Mouse (Mus musculus) kidney, embryonic 15.5 days (tissue): Measurements from ENCODE around the gene Rasa2. TPM values are rescaled to one million over a fixed set of nuclear protein-coding genes. Genes with fewer than 3 reads are reported as not detected.
"Not testable (repeated sequence)": the region's sequence is repeated elsewhere in the genome, so short reads cannot be mapped to it uniquely, and the experiment has no call there.

Experiments used
- ATAC-seq: fragments of 200-750 bp; cut with Nextera tagmentation; replicated peaks from 2 replicates; pipeline ENCODE4 v1.8.0; 2017; ENCODE audit warnings: moderate TSS enrichment; ENCODE audit not compliant: low FRiP score
- H3K27ac ChIP-seq: fragments of 300-500 bp; sonication (generic); 2 replicates; pipeline ENCODE4 v1.5.1; 2015; ENCODE audit warnings: mild to moderate bottlenecking, inconsistent platforms
- H3K27me3 ChIP-seq: fragments of 300-500 bp; sonication (generic); 2 replicates; pipeline ENCODE4 v1.6.1; 2015; ENCODE audit warnings: inconsistent platforms
- H3K36me3 ChIP-seq: fragments of 300-500 bp; sonication (generic); 2 replicates; pipeline ENCODE4 v1.6.1; 2015; ENCODE audit warnings: inconsistent platforms
- H3K4me1 ChIP-seq: fragments of 300-500 bp; sonication (generic); 2 replicates; pipeline ENCODE4 v1.6.1; 2015; ENCODE audit warnings: inconsistent platforms
- H3K4me2 ChIP-seq: fragments of 300-500 bp; sonication (generic); 2 replicates; pipeline ENCODE4 v1.6.1; 2015; ENCODE audit warnings: moderate library complexity, mild to moderate bottlenecking, inconsistent platforms
- H3K4me3 ChIP-seq: fragments of 300-500 bp; sonication (generic); replicated peaks from 2 replicates; pipeline ENCODE4 v1.5.1; 2015; ENCODE audit warnings: mild to moderate bottlenecking, inconsistent platforms
- H3K9ac ChIP-seq: fragments of 300-500 bp; sonication (generic); 2 replicates; pipeline ENCODE4 v1.6.1; 2015; ENCODE audit warnings: mild to moderate bottlenecking, inconsistent platforms
- H3K9me3 ChIP-seq: fragments of 300-500 bp; sonication (generic); replicated peaks from 2 replicates; pipeline ENCODE4 v1.6.1; 2016; ENCODE audit warnings: inconsistent platforms
- WGBS: fragments of 180-500 bp; shearing (Covaris S2); methylation state at CpG from one replicate; pipeline ENCODE4 v1.1.7; 2015; ENCODE audit warnings: mixed read lengths; 5-methylcytosine and 5-hydroxymethylcytosine counted together
- polyA plus RNA-seq: library from polyadenylated mRNA; unstranded; fragments of >200 nt; fragmentation: Nextera tagmentation; extraction: Ambion mirVana; gene quantifications from 2 replicates; pipeline ENCODE4 v1.2.1, GENCODE M21; 2015

The Rasa2 gene
- polyA plus RNA-seq = 17.3 and 18.6 TPM in 2 replicates

DNA sequence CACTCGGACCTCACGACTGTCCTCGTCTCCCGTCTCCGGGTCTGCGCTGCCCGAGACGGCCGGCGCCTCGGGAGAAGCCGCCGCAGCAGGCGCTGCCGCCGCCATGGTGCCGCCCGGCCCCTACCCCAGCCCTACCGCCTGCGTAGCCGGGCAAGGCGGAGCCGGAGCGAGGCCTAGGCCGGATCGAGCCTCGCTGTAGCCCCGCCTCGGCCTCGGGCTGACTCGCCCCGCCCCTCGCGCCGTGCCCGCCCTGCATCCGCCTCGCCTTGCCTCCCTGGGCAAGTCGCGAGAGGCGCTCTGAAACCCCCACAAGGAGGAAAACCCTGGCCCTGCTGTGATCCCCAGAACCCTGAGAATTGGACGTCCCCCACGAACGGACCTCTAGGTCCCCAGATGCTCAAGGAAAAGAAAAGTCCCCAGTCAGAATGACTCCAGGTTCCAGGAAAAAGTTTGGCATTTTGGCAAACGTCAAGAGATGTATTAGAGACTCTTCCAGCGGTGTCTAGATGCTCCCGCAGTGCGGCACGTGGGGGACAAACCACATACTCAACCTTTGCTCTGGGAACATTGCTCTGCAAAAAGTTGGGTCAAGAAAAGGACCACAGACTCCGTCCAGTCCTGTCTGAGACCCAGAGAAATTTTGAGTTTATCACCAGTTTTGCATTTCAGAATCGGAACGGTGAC lies at the start of gene Rasa2:
TSS of gene Rasa2 (minus strand) at position 229 of the 684 bp plus-strand sequence.
- peak; percentile 98 for ATAC-seq
- 2% methylated on average over 51 of the region's 52 CpGs for WGBS
- 0 out of 2 replicates have a peak, but pooled peaks cover 3% of the 10 kb centered on the region for H3K27me3 ChIP-seq

DNA sequence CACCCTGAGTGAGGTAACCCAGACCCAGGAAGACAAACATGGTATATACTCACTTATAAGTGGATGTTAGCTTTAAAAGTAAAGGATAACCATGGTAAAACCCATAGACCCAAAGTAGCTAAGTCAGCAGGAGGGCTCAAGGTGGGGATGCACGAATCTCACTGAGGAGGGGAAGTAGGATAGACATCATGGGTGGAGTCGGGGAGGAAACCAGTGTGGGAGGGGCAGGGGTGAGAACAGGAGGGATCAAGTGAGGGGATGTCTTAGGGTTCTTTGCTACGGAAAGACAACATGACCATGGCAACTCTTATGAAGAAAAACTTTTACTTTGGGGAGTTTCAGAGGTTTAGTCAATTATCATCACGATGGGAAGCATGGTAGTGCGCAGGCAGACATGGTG lies 47.2 kb upstream of the Rasa2 start:
- Histone ChIP-seq H3K27me3 (no peaks in the 10 kb centered on the region), H3K27ac (no peak overlapping the region), H3K36me3 (peaks cover 3% of the 10 kb centered on the region; the same call in 1 of the 2 replicates), H3K9ac (no peak overlapping the region), H3K4me2 (no peak overlapping the region), H3K4me3 (no peak overlapping the region), H3K4me1 (no peaks in the 10 kb centered on the region), H3K9me3 (no peaks in the 10 kb centered on the region)
- WGBS = 82% methylated on average over 5 of the region's 5 CpGs
- no peak for ATAC-seq

More for the DNA sequence above, at the start of gene Rasa2:
- Histone ChIP-seq H3K4me1 (peaks cover 40% of the 10 kb centered on the region), H3K27ac (peak within 1 kb of the TSS; percentile 98), H3K4me3 (peak within 1 kb of the TSS; percentile 93), H3K9ac (peak within 1 kb of the TSS; percentile 94), H3K9me3 (no peaks in the 10 kb centered on the region), H3K4me2 (peak within 1 kb of the TSS; percentile 86), H3K36me3 (no peaks in the 10 kb centered on the region)

DNA sequence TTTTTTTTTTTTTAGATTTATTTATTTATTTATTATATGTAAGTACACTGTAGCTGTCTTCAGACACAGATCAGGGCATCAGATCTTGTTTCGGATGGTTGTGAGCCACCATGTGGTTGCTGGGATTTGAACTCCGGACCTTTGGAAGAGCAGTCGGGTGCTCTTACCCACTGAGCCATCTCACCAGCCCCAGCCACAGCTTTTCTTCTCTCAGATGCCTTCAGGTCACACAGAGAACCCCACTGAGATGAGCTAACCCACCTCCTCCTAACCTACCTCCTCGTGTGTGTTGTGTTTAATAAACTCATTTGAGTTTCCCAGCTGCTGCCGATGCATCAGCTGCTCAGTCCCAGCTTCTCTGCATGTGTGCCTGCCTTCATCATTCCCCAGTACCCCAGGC lies 46.3 kb upstream of the Rasa2 start:
- ATAC-seq = not testable (repeated sequence)

DNA sequence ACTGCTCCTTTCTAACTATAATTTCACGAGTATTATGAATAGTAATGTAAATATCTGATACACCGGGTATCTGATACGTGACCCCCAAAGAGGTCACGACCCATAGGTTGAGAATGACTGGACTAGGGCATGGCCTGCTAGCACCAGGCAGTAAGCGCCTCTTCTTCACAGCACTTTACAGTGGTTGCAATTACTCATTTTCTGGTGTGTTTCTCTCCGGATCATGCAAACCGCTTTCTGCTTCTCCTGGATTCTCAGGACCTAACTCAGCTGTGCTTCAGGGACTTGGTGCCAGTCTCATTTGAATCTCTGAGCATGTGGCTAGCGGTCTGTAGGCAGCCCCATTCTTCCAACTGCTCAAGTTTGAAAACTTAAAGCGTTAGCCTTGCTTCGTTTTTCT lies 45.3 kb upstream of the Rasa2 start:
- Histone ChIP-seq H3K27ac (no peak overlapping the region), H3K27me3 (no peaks in the 10 kb centered on the region), H3K4me2 (no peak overlapping the region), H3K4me1 (no peaks in the 10 kb centered on the region), H3K36me3 (no peaks in the 10 kb centered on the region), H3K9ac (no peak overlapping the region), H3K4me3 (no peak overlapping the region), H3K9me3 (no peaks in the 10 kb centered on the region)
- no peak for ATAC-seq
- 87% methylated on average over 10 of the region's 10 CpGs for WGBS

More for the DNA sequence above, 46.3 kb upstream of the Rasa2 start:
- H3K27ac ChIP-seq, H3K9me3 ChIP-seq, H3K4me2 ChIP-seq, H3K9ac ChIP-seq, H3K27me3 ChIP-seq, H3K4me3 ChIP-seq, H3K4me1 ChIP-seq, H3K36me3 ChIP-seq: not testable (repeated sequence)
- WGBS = 86% methylated on average over 5 of the region's 5 CpGs

DNA sequence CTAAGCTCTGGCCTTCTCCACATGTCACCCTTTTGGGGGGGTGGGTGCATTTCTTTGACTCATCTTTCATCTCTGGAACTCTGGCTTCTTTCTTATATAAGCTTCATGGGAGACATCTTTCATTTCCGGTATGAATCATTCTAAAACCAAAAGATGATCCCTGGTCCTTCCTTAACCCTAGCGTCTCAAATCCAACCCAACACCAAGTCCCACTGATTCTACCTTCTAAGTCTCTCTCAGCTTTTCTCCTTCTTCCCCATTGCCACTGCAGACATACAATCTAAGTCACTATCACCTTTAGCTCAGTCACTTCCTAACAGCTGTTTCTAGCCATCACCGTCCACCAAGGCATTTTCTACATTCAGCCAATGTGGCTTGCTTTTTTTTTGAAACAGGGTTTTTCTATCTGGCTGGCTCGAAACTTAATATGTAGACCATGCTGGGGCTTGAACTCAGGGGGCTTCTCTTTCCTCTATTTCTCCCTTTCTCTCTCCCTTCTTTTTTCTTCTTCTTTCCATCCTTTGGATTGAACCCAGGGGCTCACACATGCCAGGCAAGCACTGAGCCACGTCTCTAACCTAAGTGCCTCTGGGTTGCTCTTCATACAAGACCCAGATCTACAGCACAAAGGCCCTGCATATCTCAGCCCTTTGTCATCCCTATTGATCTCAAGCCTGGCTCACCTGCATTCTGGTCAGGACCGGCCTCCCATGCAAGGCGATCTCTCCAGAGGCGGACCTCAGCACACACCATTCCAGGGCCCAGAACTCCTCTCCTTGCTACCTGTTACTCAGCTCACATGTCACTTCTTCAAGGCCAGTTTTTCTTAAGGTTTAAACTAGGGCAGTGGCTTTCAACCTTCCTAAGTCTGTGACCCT lies 44.6 kb upstream of the Rasa2 start:
- ATAC-seq = no peak
- WGBS = 83% methylated on average over 8 of the region's 8 CpGs

DNA sequence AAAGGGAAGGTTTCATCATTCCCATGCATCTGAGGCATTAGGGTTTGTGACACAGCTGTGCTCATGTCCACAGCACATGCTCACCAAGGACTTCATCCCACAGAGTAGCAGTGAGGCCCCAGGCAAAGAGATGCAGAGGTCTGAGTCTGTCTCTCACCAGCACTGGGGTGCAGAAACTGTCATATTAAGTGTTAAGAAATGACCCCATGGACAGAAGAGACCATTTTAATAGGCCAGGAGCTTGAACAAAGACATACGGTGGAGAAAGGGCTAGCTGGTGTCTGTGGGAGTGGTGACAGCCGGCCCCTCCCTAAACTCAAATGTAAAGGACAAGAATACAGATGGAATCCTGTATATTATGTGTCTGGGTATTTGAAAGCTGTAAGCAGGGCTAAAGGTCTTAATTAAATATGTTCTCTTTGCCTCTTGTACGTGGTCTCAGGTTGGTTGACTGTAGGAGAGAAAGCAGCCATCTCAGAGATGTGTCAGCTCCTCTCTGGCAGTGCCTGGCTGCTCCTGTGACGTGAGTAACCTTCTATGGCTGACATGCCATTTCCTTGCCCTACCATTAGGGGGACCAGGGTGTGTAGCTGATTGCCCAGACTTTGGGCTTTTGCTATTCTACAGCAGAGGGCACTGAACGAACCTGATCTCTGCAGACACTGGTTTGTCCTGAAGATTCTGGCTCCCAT lies 43.8 kb upstream of the Rasa2 start:
- no peak overlapping the region for H3K9ac ChIP-seq
- no peak overlapping the region for H3K4me2 ChIP-seq
- no peak overlapping the region for H3K27ac ChIP-seq
- H3K36me3 ChIP-seq = no peaks in the 10 kb centered on the region
- H3K4me3 ChIP-seq = no peak overlapping the region
- H3K9me3 ChIP-seq = no peaks in the 10 kb centered on the region
- no peaks in the 10 kb centered on the region for H3K27me3 ChIP-seq
- no peaks in the 10 kb centered on the region for H3K4me1 ChIP-seq
- 0 out of 2 replicates have a peak, but pooled peaks have one; percentile 66 for ATAC-seq
- 39% methylated on average over 5 of the region's 5 CpGs for WGBS

More for the DNA sequence above, 44.6 kb upstream of the Rasa2 start:
- Histone ChIP-seq H3K4me1 (no peaks in the 10 kb centered on the region), H3K27me3 (no peaks in the 10 kb centered on the region), H3K36me3 (no peaks in the 10 kb centered on the region), H3K4me3 (no peak overlapping the region), H3K4me2 (no peak overlapping the region), H3K27ac (no peak overlapping the region), H3K9me3 (no peaks in the 10 kb centered on the region), H3K9ac (no peak overlapping the region)

DNA sequence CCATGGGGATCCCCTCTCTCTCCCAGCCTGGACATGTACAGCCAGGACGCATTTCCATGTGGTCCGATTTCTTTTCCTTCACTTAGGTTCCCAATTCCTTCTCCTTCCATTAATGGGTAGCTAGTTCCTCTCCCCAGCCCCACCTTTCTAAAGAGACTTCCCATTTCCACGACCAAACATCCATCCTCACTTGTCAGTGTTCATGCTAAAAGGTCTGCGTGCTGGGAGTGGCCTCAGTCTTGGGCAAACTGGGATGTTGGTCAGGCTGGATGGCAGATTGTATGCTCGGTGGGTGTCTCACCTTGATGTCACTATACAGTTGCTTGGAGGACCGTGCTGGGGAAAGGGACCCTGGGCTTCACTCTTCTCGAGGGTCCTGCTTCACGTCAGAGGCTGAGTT lies 42.9 kb upstream of the Rasa2 start:
- Histone ChIP-seq H3K4me1 (peaks cover 4% of the 10 kb centered on the region), H3K27me3 (no peaks in the 10 kb centered on the region), H3K4me3 (no peak overlapping the region), H3K27ac (no peak overlapping the region), H3K9ac (no peak overlapping the region), H3K36me3 (no peaks in the 10 kb centered on the region), H3K9me3 (no peaks in the 10 kb centered on the region), H3K4me2 (no peak overlapping the region)
- WGBS = 86% methylated on average over 8 of the region's 8 CpGs
- ATAC-seq = no peak

DNA sequence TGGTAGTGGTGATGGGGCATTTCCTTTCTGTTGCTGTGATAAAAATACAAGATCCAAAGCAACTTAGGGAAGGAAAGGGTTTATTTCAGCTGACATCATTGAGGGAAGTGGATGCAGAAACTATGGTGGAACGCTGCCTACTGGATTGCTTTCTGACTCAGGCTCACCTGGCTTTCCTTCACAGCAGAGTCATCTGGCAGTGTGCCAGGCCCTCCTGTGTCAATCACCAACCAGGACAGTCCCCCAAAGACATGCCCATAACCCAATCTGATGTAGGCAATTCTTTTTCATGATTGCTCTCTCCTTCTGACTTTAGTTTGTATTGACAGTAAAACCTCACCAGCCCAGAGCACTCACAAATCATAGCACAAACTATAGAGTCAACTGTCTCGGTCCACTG lies 41.0 kb upstream of the Rasa2 start:
- H3K4me3 ChIP-seq = no peak overlapping the region
- no peak overlapping the region for H3K9ac ChIP-seq
- H3K36me3 ChIP-seq = no peaks in the 10 kb centered on the region
- no peaks in the 10 kb centered on the region for H3K27me3 ChIP-seq
- no peak overlapping the region for H3K4me2 ChIP-seq
- H3K4me1 ChIP-seq = peaks cover 4% of the 10 kb centered on the region
- no peaks in the 10 kb centered on the region for H3K9me3 ChIP-seq
- 69% methylated on average over 2 of the region's 2 CpGs for WGBS
- H3K27ac ChIP-seq = no peak overlapping the region
- no peak for ATAC-seq

DNA sequence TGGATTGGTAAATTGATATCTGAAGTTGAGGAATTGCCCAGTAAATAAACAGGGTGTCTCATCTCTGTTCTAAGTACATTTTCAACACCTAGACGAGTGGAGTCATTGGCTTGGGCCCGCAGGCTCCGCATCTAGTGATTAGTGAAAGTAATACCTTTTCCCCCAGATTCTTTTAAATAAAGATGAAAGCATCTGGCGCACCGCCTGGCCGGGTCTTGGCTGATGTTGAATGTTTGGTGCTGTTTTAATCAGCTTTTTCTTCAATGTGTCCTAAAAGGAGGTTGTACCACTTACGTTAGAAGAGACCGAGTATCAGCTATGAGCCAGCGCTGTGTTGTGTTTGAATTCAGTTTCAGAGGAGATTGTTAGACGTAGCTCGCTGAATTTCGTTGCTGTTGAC lies 39.8 kb upstream of the Rasa2 start:
- Histone ChIP-seq H3K27me3 (no peaks in the 10 kb centered on the region), H3K27ac (no peak overlapping the region), H3K4me3 (no peak overlapping the region), H3K9ac (no peak overlapping the region), H3K36me3 (no peaks in the 10 kb centered on the region), H3K4me2 (no peak overlapping the region), H3K4me1 (peaks cover 4% of the 10 kb centered on the region), H3K9me3 (no peaks in the 10 kb centered on the region)
- WGBS = 93% methylated on average over 12 of the region's 12 CpGs
- no peak for ATAC-seq

DNA sequence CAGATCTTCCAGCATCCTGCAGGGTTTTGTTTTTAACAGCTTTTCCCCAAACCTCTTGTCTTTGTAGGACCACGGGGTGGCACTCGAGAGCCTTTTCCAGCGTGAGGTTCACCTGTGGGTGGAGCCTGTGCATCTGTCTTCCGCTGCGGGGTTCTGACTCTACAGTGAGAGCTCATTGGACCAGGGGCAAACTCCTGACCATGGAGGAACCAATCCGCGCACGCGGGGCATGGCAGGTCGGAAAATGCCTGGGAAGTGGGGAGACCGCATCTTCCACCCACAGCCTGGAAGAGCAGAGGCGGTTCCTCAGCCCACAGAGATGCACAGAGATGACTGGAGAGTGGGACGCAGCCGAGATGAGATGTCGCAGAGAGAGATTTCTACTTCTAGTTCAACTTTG lies 38.5 kb upstream of the Rasa2 start:
- ATAC-seq = peak; percentile 100
- Histone ChIP-seq H3K4me1 (peaks cover 4% of the 10 kb centered on the region), H3K36me3 (no peaks in the 10 kb centered on the region), H3K9me3 (no peaks in the 10 kb centered on the region), H3K9ac (0 out of 2 replicates have a peak overlapping the region, but pooled peaks have one; percentile 28), H3K4me2 (peak overlapping the region; percentile 74), H3K27ac (peak overlapping the region; percentile 61; the same call in 1 of the 2 replicates), H3K4me3 (peak overlapping the region; percentile 44), H3K27me3 (no peaks in the 10 kb centered on the region)
- 3% methylated on average over 15 of the region's 15 CpGs for WGBS

DNA sequence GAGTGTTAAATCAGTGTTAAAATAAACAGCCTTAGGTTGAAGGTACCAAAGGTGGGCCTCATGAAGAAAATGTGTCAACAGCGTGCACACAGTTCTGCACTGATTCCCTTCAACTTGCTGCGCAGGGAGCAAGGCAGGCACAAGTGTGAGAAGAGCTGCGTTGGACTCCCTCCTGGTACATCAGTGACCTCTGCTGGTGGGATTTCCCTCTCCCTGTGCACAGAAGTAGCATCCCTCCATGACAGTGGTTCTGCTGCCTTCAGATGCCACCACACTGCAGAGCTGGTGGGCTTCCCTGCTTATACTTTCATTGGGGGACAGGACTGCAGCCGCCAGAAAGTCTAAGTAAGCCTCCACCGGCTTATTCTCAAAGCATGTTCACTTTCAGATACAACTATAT lies 37.2 kb upstream of the Rasa2 start:
- 56% methylated on average over 5 of the region's 5 CpGs for whole genome bisulfite sequencing
- no peak overlapping the region for H3K9ac ChIP-seq
- H3K27ac ChIP-seq = no peak overlapping the region
- H3K36me3 ChIP-seq = no peaks in the 10 kb centered on the region
- H3K9me3 ChIP-seq = no peaks in the 10 kb centered on the region
- no peak overlapping the region for H3K4me3 ChIP-seq
- no peaks in the 10 kb centered on the region for H3K27me3 ChIP-seq
- H3K4me2 ChIP-seq = no peak overlapping the region
- H3K4me1 ChIP-seq = peaks cover 4% of the 10 kb centered on the region
- ATAC-seq = no peak
